Mouse (Mus musculus): ENCODE measurements around the gene Usp49.
"Not testable (repeated sequence)": the region's sequence is repeated elsewhere in the genome, so short reads cannot be mapped to it uniquely, and the experiment has no call there.

Gene Usp49

DNA sequence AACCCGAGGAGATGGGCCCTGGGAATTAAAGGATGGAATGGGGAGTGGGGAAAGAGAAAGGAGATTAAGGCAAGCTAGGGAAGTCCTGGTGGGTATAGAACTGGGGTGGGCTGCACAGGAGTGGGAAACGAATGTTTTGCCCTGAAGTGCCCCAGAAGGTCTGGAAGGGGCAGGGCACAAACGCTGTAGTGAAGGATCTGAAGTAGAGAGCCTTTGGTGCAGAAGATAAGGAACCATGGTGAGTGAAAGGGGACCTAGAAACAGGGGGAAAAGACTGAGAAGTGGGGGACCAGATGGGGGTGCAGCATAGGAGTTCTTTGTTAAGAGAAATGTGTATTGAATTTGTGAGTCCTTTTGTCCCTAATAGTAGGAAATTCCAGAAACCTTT, at the start of gene Usp49:
Gene Usp49, plus strand, starts transcription at position 13 of the 388 bp plus-strand sequence.
- no peak for DNase-seq

GRCm38 (mm10) chr17:47580962-47581361, 49.5 kb upstream of the Usp49 start:
- DNase-seq, result no peak

- DNase-seq, result no peak
These were observed 42.0 kb upstream of the Usp49 start for GRCm38 (mm10) chr17:47588517-47588916.

DNA sequence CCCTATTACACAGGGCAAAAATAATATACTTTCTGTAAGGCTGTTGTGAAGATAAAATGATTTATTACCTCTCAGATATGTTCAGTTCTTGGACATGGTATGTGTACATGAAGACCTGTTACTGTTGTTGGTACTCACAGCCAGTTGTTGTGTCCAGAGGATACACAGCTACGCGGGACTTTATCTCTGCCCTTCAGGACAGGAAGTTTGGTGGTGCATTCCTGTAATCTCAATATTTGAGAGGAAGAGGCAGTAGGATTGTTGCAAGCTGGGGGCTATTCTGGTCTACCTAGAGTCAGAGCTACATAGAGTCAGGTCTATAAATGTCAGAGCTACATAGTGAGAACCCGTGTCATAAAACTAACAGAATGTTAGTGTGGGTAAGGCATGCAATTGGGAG, 39.4 kb upstream of the Usp49 start:
- no peak for DNase-seq

DNA sequence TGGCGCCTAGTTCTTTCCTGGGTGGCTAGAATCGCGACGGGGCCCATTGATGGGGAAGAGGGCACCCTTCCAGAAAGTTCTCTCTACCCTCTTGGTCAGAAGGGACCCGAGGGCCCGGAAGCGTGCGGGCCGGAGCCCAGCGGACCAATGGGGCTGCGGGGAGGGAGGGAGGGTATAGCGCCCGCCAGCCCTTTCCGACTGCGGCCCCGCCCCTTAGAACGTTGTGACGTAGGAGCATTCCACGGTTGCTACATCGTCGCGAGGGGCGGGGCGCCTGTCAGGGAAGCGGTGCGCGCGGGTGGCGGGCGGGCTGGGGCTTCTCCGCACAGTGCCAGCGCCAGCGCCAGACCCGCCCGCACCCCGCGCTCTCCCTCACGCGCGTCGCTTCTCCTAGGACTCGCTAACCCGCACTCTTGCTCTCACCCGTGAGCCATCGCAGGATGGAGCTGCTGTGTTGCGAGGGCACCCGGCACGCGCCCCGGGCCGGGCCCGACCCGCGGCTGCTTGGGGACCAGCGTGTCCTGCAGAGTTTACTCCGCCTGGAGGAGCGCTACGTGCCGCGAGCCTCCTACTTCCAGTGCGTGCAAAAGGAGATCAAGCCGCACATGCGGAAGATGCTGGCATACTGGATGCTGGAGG, 37.2 kb upstream of the Usp49 start:
- peak; percentile 96 for DNase-seq

GRCm38 (mm10) chr17:47593854-47594182, 36.7 kb upstream of the Usp49 start:
- no peak for DNase-seq

DNA sequence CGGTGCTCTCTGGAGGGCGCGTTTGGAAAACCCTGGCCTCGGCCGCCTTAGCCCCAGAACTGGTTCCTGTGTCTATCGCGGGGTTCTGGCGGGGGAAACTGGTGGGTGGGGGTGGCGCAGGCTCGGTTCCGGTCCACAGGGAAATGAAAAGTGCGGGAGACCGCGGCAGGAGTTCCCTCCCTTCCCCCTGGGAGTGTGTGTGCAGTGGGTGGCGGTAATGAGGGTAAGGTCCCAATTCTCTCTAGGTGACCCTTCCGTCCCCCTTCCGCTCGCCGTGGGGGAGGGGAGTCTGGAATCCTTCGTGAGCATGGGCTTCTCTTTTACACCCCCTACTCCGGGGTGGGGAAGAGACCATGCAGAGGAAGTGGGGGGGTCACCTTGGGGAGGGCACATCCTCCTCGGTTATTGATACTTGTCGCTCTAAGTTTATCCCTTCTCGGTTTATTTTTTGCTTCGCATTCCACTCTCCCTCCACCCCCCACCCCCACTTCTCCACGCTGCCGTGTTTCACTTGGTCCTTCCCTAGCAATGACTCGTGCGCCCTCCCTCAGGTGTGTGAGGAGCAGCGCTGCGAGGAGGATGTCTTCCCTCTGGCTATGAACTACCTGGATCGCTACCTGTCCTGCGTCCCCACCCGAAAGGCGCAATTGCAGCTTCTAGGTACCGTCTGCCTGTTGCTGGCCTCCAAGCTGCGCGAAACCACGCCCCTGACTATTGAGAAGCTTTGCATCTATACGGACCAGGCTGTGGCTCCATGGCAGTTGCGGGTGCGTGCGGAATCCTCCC, 36.1 kb upstream of the Usp49 start:
- DNase-seq, result peak; percentile 80

GRCm38 (mm10) chr17:47594969-47595247, 35.6 kb upstream of the Usp49 start:
- no peak for DNase-seq

GRCm38 (mm10) chr17:47595248-47596161, 35.0 kb upstream of the Usp49 start:
- DNase-seq, result peak; percentile 77

DNA sequence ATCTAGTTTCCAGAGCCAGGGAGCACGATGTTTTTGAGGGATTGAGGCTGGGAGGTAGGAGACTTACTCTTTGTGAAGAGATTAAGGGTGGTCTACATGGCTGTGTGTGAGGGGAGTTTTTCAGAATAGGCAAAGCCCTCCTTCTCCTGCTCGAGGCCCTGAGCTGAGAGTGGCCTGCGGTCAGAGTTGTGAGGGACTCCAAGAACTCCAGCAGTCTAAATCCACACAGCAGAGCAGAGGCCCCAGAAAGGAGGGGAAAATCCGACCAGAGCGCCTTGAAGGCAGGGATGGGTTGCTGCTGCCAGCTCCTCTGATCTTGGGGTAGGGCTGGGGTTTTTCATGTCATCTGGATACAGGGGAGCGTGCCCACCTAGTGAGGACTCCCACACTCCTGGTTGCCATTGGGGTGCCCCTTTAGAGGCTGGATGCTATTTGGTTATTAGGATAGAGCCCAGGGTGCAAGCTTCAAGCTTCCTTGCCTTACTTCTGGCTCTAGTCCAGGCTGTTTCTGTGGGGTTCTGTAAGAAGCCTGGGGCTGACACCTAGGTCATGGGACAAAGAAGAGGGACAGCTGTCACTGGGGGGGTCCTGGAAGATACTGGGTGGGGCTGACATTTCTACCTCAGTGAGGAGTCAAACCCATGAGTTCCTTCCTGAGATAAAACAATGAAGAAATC, 34.2 kb upstream of the Usp49 start:
- DNase-seq, result peak; percentile 44

- DNase-seq, result no peak
These were observed 33.7 kb upstream of the Usp49 start for GRCm38 (mm10) chr17:47596839-47597164.

GRCm38 (mm10) chr17:47597261-47597660, 33.2 kb upstream of the Usp49 start:
- peak; percentile 35 for DNase-seq

DNA sequence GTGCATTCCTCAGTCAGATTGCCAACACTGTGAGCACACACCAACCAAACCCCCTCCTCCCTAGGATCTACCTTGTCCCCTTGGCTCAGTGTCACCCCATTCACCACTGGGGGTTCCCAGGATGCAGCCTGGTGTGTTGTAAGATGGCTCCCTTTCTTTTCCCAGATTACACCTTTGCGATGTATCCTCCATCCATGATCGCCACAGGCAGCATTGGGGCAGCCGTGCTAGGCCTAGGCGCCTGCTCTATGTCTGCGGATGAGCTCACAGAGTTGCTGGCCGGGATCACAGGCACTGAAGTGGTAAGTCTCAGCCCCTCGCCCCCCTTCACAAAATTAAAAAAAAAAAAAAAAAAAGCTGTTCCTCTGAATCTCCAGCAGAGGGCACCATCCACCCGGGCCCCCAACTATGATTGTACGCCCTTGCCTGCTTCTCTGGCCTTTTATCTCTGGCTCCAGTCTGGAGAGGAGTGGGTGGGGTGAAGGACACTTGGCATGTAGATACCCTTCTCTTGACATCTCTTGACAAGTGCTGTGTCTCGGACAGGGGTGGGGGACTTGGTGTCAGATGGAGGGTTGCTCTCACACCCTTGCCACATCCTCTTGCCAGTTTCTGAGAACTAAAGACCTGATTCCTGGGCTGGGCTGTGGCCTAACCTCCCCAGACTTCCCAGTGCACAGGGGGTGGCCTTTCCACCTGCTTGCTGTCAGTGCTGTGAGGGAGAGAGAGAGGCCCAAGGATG, 32.5 kb upstream of the Usp49 start:
- DNase-seq, result peak; percentile 69

DNA sequence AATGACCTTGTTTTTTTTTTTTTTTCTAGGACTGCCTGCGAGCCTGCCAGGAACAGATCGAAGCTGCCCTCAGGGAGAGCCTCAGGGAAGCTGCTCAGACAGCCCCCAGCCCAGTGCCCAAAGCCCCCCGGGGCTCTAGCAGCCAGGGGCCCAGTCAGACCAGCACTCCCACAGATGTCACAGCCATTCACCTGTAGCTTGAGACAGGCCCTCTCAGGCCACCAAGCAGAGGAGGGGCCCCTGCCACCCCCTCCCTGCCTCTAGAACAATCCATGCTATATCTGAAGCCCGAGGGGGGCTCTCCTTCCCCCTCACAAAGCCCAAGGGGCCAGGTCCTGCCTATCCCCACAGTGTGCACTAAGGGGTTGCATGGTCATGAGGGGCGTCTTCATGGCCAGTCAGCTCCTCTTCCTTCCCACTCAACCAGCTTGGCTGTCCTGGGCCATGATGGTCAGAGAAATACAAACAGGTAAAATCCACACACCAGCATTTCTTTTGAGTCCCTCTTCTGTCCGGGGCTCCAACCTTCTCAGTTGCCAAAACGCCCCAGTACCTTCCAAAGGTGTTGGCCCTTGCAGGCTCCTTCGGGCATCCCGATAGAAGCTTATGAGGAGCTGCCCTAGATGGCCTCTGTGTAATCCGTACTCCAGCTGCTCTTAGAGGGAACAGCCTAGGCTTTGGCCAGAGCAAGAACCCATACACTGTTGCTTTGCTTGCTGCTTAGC, 31.7 kb upstream of the Usp49 start:
- not testable (repeated sequence) for DNase-seq

DNA sequence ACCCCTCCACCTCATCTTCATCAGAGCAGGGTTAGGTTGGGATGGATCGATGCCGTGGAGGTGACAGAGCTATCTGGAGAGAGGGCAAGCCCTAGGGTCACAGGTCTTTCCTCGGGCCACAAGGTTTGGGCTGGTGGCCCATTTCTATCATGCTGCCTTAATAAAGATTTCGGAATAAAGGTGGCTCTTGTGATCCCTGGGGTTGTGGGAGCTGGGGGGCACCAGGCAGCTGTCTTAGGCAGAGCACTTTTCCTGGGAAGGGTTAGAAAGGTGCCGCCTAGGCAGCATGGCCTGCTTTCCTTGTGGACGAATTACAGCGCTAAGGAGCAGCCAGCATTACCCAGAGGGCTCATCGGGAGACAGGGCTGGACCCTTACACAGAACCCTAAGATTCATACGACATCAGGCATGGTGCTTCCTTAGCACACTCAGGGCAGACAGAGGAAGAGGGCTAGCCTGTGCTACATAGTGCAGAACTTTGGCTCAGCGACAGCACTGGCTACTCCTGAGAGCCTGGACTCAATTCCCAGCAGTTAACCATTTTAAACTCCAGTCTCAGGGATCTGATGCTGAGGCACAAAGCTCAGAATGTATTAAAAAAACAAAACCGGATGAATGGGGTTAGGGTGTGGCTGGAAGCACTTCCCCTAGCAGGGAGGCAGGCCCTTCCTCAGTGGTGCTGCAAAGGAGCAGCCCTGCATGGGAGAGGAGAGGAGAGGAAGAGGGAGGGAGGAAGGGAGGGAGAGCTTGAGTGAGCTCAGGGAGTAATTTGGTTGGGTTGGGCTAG, 30.8 kb upstream of the Usp49 start:
- peak; percentile 66 for DNase-seq

GRCm38 (mm10) chr17:47600601-47601388, 29.7 kb upstream of the Usp49 start:
- DNase-seq, result peak; percentile 60

- peak; percentile 25 for DNase-seq
These were observed 29.1 kb upstream of the Usp49 start for GRCm38 (mm10) chr17:47601389-47601755.

- no peak for DNase-seq
These were observed 28.2 kb upstream of the Usp49 start for GRCm38 (mm10) chr17:47602289-47602688.

- peak; percentile 69 for DNase-seq
These were observed 24.3 kb upstream of the Usp49 start for GRCm38 (mm10) chr17:47606220-47606619.

DNA sequence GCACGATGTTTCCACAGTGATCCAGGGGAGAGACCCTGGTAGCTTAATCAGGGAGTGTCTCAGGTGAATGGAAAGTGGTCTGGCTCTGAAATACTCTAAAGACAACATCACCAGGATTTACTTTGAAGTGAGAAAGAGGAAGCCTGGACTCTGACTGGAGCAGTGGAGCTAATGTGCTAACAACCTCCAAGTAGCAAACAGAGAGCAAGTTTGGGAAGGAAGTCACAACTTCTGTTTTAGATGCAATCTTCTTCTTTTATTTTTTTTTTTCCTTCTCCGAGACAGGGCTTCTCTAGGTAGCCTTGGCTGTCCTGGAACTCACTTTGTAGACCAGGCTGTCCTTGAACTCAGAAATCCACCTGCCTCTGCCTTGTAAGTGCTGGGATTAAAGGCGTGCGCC, 21.3 kb upstream of the Usp49 start:
- DNase-seq, result no peak

Measured in thymus, postnatal 25 days (tissue).